Mouse (Mus musculus): ENCODE results near the gene Nfkbia.
A peak's percentile ranks its signal among the peaks of the same experiment; 100 is the strongest.

Gene Nfkbia

DNA sequence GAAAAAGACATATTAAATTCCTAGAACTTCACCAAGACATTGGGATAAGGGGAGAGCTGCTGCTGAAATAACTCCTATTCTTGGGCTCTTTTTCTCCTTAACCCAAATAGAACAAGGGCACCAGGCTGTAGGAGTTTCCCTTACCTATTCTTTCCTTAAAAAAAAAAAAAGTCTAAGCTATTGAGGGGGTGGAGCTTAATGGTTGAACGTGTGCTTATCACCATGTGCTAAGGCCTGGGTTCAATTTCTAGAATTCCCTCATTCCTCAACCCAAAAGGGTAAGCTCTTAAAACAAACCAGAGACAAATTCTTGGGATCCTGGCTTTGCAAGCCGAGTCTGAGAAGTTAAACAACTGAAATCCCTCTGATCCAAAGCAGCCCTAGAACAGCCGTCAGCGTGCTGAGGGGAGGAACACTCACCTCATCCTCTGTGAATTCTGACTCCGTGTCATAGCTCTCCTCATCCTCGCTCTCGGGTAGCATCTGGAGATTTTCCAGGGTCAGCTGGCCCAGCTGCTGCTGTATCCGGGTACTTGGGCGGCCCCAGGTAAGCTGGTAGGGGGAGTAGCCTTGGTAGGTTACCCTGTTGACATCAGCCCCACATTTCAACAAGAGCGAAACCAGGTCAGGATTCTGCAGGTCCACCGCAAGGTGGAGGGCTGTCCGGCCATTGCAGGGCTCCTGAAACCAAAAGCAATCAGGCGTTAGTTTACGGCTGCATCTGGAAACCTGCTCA is 2.3 kb downstream of the Nfkbia start:
- no peak for DNase-seq

- DNase-seq, result no peak
These were observed 3.6 kb downstream of the Nfkbia start for GRCm38 (mm10) chr12:55488661-55489447.

GRCm38 (mm10) chr12:55487843-55488660 is 4.4 kb downstream of the Nfkbia start:
- DNase-seq, result no peak

DNA sequence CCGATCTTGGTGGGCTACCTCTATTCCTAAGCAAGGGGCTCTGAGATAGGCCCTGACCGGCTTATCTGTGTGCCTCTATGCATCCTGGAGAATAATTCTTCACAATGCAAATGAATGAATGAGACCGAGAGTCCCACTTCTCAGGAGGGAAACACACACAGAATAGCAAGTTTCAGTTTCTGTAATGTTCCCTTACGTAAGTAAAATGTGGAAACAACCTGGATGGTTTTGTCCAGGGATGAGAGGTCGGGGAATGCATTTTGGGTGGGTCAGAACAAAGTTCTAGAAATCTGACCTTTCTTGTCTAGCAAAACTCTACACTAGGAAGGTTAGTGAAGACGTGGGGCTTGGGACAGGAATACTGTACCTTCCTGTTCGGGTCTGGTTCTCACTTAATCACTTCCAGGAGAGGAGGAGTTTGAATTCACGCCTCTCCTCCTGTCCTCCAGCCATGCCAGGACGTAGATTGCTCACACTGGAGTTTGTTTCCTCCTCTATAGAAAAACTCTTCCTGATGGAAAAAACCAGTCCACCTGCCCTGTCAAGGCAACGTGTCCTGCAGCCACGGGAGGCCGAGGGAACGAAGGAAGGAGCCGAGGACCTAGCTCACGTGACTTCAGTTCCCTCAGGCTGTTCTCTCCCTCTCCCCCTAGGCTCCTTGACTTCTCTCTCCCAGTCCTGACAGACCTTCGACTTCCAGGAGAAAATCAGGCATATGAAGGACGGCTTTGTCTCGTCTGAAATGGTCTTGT is 5.3 kb downstream of the Nfkbia start:
- peak; percentile 45 for DNase-seq

DNA sequence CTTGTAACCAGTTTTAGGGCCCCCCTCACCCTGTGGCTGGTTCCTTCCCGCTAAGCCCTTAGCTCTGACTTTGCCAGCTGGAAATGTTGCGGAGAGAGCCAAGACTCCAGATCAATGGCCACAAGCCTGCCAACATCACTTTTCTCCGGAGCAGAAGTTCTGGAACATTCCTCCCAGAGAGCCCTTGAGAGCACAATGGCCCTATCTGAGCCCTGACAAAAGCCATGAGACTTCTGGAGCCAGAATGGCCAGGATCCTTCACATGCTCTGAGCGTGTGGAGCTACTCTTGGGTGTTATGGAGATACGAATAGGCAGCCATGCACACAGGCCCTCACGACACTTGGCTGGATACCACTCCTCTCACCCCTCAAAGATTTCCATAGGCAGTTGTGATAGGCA is 7.6 kb downstream of the Nfkbia start:
- no peak for DNase-seq

DNA sequence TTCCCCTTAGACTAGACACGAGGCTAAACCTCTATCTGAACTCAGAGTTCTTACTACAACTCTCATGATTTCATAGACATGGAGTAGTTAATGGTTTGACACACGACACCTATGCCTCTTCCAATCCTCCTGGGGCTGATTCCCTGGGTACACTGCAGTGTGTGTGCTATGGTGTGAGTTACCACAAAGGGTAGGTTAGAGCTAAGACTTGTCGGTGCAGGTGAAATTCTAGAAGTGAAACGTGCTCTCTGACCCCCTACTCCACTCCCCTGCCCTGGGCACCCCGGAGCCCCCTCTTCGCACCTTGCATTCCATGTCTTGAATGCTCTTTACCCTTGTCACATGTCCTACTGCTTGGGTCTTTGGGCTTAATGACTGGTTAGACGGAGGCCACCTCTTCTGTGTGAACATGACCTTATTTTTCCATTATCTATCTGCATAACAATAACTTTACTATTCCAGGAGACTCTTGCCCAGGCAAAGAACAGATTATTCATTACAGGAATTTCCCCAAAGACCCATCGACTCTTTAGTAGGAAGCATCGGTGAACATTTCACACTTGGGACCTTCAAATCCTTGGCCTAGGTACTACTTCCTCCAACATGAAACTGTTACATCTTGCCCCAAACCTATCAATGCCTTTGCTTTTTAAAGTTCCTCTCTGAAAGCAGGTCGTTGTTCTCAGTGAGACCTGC is 8.2 kb downstream of the Nfkbia start:
- no peak for DNase-seq

DNA sequence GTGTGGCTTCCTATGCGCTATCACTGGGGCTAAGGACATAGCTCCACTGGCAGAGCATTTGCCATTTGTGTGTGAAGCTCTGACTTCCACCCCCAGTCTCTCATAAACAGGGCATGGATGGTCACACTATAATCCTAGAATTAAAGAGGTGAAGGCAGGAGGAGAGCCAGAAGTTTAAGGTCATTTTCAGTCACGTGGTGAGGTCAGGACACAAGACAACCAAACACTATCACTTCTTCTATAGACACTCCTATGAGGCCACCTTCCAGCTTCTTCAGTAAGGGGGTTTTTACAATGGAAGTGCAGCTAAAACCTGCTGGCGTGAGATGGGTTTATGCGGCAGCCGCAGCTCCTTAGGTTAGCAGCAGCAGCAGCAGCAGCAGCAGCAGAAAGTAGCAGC is 8.9 kb downstream of the Nfkbia start:
- DNase-seq, result no peak

- no peak for DNase-seq
These were observed 9.7 kb downstream of the Nfkbia start for GRCm38 (mm10) chr12:55482732-55483131.

GRCm38 (mm10) chr12:55481739-55482138 is 10.7 kb downstream of the Nfkbia start:
- no peak for DNase-seq

DNA sequence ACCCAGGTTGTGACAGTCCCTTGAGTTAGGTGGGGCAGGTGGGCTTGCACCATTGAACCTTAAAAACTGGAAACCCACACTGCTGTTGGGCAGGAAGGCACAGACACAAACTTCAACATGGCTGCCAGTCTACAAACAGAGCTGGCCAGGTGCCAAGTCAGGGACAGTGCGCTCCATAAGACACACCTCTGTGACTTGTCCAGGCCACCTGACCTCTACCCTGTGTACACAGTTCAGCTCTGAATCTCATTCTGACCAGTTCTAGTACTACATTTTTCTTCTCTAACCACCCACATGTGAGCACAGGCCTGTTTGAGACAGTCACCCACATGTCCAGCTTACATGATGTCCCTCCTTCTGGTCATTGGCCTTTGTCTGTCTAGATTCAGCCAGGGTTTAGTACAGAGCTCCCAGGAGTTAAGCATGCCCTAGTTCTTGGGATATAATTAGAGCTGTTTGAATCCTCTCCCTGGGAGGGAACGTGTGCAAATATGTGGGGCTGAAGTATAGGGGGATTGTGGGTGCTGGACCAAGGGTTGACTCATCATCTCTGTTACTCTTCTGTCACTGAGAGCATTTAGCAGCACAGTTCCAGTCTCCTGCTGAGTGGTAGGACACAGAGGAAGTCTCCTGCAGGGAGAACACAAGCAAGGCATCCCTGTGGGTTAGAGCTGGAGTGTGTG is 11.8 kb downstream of the Nfkbia start:
- DNase-seq, result no peak

- no peak for DNase-seq
These were observed 13.5 kb downstream of the Nfkbia start for GRCm38 (mm10) chr12:55478901-55479300.

- DNase-seq, result peak; percentile 47
These were observed 18.3 kb downstream of the Nfkbia start for GRCm38 (mm10) chr12:55474209-55474583.

- peak; percentile 80 for DNase-seq
These were observed 18.9 kb downstream of the Nfkbia start for GRCm38 (mm10) chr12:55473250-55474208.

DNA sequence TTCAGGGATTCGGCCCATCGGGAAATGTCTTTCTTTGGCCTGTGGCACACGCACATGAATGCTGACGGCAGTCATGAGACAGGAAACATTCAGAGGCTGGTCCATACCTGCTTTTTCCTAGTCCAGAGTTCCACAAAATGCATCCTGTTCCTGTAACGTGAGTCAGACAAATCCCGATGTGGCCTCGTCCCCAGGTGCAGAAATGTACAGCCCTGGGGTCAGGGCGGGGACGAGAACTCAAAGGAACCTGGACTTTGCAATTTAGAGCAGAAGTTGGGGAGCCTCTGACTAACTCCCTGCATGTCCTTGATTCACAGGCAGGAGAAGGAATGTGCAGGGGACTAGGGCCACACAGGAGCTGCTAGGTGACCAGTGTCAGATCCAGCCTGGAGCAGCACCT is 21.1 kb downstream of the Nfkbia start:
- DNase-seq, result no peak

DNA sequence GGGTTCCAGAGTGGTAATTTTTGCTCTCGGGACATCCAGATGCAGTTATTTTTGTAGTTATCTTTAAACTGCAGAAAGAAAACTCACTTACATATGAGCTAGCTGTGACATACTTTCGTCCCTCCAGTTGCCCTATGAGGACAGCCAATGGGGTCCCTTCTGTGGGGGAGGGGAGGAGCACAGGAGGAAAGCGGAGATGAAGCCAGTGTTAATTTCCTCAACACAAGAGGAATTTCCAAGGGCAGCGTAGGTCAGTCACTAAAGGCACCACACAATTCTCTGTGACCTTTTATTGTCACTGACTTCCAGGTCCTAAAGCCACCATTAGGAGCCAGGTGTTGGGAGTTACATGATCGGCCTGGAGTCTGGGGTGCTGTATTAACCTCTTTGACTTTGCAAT is 22.0 kb downstream of the Nfkbia start:
- DNase-seq, result no peak

DNA sequence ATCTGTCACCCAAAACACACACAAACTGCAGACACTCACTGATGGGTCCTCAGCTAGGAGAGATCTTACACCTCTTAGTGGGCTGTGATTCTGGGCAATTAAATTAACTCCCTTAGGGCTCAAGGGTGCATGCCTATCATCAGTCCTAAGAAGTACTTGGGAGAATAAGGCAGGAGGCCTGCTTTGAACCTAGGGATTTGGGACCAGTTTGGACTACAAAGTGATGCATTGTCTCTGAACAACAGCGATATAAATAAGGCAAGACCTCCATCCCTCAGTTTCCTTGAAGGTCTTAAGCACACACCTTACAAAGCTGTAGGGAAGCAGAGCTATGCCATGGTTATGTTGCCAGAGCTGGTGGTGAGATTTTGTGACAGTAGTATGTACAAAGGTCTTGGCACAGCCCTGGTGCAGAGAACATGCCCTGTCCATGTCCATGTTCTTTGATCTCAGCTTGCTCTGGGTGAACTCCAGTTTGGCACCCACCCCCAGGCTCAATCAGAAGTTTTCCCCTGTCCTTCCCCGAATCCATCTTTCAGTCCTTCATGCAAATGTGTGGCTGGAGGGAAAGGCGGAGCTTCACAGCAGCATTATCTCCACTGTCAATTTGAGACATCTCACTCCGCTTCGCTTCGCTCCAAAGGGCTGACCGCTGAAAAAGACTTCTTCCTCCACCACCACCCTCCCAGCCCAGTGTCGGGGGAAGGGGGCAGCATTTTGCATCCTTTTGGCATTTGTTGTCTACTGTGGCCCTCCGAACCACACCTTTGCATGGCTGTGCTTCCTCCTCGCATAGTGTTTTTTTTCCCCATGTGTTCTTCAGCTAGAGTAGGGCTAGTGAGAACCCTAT is 24.9 kb downstream of the Nfkbia start:
- no peak for DNase-seq

DNA sequence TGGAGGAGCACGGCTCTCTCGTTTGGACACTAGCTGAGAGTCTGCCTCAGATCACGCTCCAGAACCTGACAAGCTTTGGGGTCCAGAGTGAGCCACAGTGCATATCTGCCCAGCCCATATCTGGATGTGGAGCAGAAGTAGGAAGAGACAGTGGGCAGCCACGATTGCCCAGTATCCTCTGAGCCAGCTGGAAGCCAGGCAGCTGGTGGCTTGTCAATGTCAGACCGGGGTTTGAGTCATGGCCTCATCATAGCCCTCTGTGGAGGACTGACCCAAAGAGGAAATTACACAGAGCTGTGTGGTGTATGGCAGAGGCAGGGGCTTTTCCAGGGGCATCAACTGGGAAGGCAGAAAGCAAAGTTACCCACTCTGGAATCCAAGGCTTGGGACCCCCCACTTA is 25.6 kb downstream of the Nfkbia start:
- DNase-seq, result no peak

GRCm38 (mm10) chr12:55466088-55466701 is 26.3 kb downstream of the Nfkbia start:
- no peak for DNase-seq

Measured in kidney, adult 18-20 months (tissue).